Mouse (Mus musculus) stomach, postnatal 0 days (tissue): Measurements from ENCODE around the gene A630023A22Rik.

Source experiments
- CTCF ChIP-seq: IDR thresholded peaks from 2 replicates; pipeline ENCODE4 v1.5.1; 2016; ENCODE audit warnings: antibody characterized with exemption, low read depth, mild to moderate bottlenecking, moderate library complexity
- EP300 ChIP-seq: optimal IDR thresholded peaks from 2 replicates; pipeline ENCODE3; 2016; ENCODE audit warnings: antibody characterized with exemption

GRCm38 (mm10) chr14:34119046-34119723 is 16.6 kb upstream of the A630023A22Rik start:
- TF ChIP-seq CTCF (no peak), EP300 (no peak)
